Comparison of ENCODE assay signal across 23 mouse cellular contexts in the genomic region with DNA sequence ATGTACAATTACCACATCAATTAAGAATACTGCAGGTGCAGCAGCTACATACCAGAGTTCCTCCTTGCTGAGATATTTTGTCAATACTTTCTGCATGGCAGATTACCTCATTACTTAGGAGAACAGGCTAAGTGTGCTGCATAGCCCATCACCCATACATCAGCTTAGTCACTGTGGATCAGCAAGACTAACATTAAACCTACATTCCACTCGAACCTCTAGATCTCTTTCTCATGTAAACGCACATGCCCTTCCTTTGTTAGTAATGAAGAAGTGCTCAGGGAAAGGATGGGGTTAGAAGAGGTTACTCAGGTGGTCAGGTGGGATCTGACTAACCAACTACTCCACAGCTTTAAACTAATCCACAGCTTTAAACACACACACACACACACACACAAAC.
"Had no signal": no experiment of that assay in that cellular context is flagged by ENCODE, and none has a peak within 500 bp of the region (broad histone marks: within the 10 kb centered on the region; RNA-seq: fewer than 3 reads in every experiment).

No protein-coding gene starts in this region.

- H3K4me3 ChIP-seq: embryonic facial prominence, embryonic 10.5 days; embryonic facial prominence, embryonic 12.5 days; embryonic facial prominence, embryonic 13.5 days; embryonic facial prominence, embryonic 15.5 days; erythroblast, embryonic 14.5 days; forebrain, embryonic 10.5 days; forebrain, embryonic 12.5 days; forebrain, embryonic 13.5 days; forebrain, embryonic 15.5 days; gastrocnemius, adult 2 months; heart, adult 2 months; heart, embryonic 10.5 days had no signal

- H3K9ac ChIP-seq: embryonic facial prominence, embryonic 12.5 days; embryonic facial prominence, embryonic 13.5 days; embryonic facial prominence, embryonic 15.5 days; forebrain, embryonic 12.5 days; forebrain, embryonic 13.5 days; forebrain, embryonic 15.5 days; forebrain, postnatal 0 days had no signal

- H3K27ac ChIP-seq: embryonic facial prominence, embryonic 10.5 days; embryonic facial prominence, embryonic 12.5 days; embryonic facial prominence, embryonic 13.5 days; embryonic facial prominence, embryonic 15.5 days; forebrain, embryonic 10.5 days; forebrain, embryonic 12.5 days; forebrain, embryonic 13.5 days; forebrain, embryonic 15.5 days; gastrocnemius, adult 2 months; heart, adult 2 months; heart, embryonic 10.5 days had no signal

- DNase-seq: cerebellum, postnatal 14 days; cerebellum, postnatal 25 days; cerebellum, postnatal 36 days; embryo, embryonic 11 days; forebrain, postnatal 0 days; gastrocnemius, adult 2 months; gastrocnemius, postnatal 10 days; gastrocnemius, postnatal 14 days; gastrocnemius, postnatal 25 days; gastrocnemius, postnatal 36 days; heart, adult 11 months; heart, adult 18-20 months; heart, adult 2 months had no signal

- H3K4me1 ChIP-seq: embryonic facial prominence, embryonic 10.5 days; embryonic facial prominence, embryonic 12.5 days; embryonic facial prominence, embryonic 13.5 days; embryonic facial prominence, embryonic 15.5 days; forebrain, embryonic 12.5 days; forebrain, embryonic 15.5 days; heart, embryonic 10.5 days had no signal

- H3K36me3 ChIP-seq: embryonic facial prominence, embryonic 10.5 days; embryonic facial prominence, embryonic 12.5 days; embryonic facial prominence, embryonic 13.5 days; embryonic facial prominence, embryonic 15.5 days; forebrain, embryonic 10.5 days; forebrain, embryonic 12.5 days; forebrain, embryonic 15.5 days; heart, embryonic 10.5 days had no signal

- H3K9me3 ChIP-seq: embryonic facial prominence, embryonic 12.5 days; embryonic facial prominence, embryonic 15.5 days; forebrain, embryonic 10.5 days; forebrain, embryonic 12.5 days; forebrain, embryonic 13.5 days; forebrain, embryonic 15.5 days; heart, embryonic 10.5 days had no signal
